Mouse (Mus musculus) kidney, embryonic 14.5 days (tissue): ENCODE measurements at regions not wholly inside any gene's neighbourhood (a gene's known extent, or its start where the extent isn't known, plus 50 kb on each side); places are given as distances from the start of the nearest gene placed in this dataset.

Source experiments
- ATAC-seq: fragments of 200-750 bp; cut with Nextera tagmentation; 2 replicates; pipeline ENCODE4 v1.8.0; 2017; ENCODE audit warnings: moderate number of reproducible peaks, mild to moderate bottlenecking, moderate TSS enrichment, moderate library complexity; ENCODE audit not compliant: low FRiP score, low TSS enrichment
- H3K27ac ChIP-seq: fragments of 300-500 bp; sonication (generic); 2 replicates; pipeline ENCODE4 v1.5.1; 2014; ENCODE audit warnings: low read depth, mild to moderate bottlenecking, low read length, moderate library complexity, mixed read lengths
- H3K27me3 ChIP-seq: fragments of 300-500 bp; sonication (generic); 2 replicates; pipeline ENCODE4 v1.6.1; 2014; ENCODE audit warnings: mild to moderate bottlenecking, low read length; ENCODE audit not compliant: control insufficient read depth, insufficient read depth
- H3K36me3 ChIP-seq: fragments of 300-500 bp; sonication (generic); 2 replicates; pipeline ENCODE4 v1.6.1; 2014; ENCODE audit warnings: low read length, mixed read lengths; ENCODE audit not compliant: control insufficient read depth, insufficient read depth
- H3K4me1 ChIP-seq: fragments of 300-500 bp; sonication (generic); 2 replicates; pipeline ENCODE4 v1.6.1; 2014; ENCODE audit warnings: low read length, mixed read lengths; ENCODE audit not compliant: control insufficient read depth, insufficient read depth
- H3K4me2 ChIP-seq: fragments of 300-500 bp; sonication (generic); replicated peaks from 2 replicates; pipeline ENCODE4 v1.6.1; 2014; ENCODE audit warnings: low read depth, mild to moderate bottlenecking, low read length
- H3K4me3 ChIP-seq: fragments of 300-500 bp; sonication (generic); 2 replicates; pipeline ENCODE4 v1.5.1; 2014; ENCODE audit warnings: mild to moderate bottlenecking, low read length
- H3K9ac ChIP-seq: fragments of 300-500 bp; sonication (generic); 2 replicates; pipeline ENCODE4 v1.6.1; 2014; ENCODE audit warnings: low read depth, mild to moderate bottlenecking, low read length, moderate library complexity
- H3K9me3 ChIP-seq: fragments of 300-500 bp; sonication (generic); 2 replicates; pipeline ENCODE4 v1.6.1; 2016; ENCODE audit warnings: low read length; ENCODE audit not compliant: control insufficient read depth
- WGBS: fragments of 180-500 bp; shearing (Covaris S2); extraction: QIAGEN DNeasy Blood & Tissue Kit; methylation state at CpG from one replicate; pipeline ENCODE4 v1.1.7; 2014; 5-methylcytosine and 5-hydroxymethylcytosine counted together

GRCm38 (mm10) chr2:179054441-179054840 lies 387.8 kb upstream of the Cdh4 start:
- H3K9me3 ChIP-seq = no peaks in the 10 kb centered on the region
- WGBS = 65% methylated on average over 8 of the region's 8 CpGs

DNA sequence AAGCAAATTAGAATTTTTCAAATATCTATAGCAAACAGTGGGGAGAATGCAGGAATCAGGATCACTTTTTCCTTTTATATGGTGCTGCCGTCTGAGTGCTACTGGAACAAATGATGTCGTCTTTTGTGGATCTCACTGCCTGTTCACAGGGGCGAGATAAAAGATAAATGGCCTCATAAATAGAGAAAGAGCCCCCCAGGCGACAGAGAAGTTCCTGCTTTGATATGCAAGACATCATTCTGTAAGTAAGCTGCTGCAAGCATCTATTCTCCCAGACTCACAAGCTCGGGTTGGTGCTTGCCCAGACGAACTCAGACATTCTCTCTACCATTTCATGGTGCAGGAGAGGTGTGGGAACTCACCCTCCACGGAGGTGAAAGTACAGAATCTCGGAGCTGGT lies 377.6 kb upstream of the Cdh4 start:
- Histone ChIP-seq H3K9me3 (no peaks in the 10 kb centered on the region), H3K9ac (no peak overlapping the region), H3K27ac (no peak overlapping the region), H3K36me3 (no peaks in the 10 kb centered on the region), H3K27me3 (no peaks in the 10 kb centered on the region), H3K4me2 (no peak overlapping the region), H3K4me3 (no peak overlapping the region), H3K4me1 (no peaks in the 10 kb centered on the region)
- ATAC-seq = no peak
- 26% methylated on average over 8 of the region's 8 CpGs for WGBS

More at GRCm38 (mm10) chr2:179054441-179054840, 387.8 kb upstream of the Cdh4 start:
- Histone ChIP-seq H3K27me3 (no peaks in the 10 kb centered on the region), H3K9ac (no peak overlapping the region), H3K27ac (no peak overlapping the region), H3K4me2 (no peak overlapping the region), H3K4me1 (no peaks in the 10 kb centered on the region), H3K36me3 (no peaks in the 10 kb centered on the region), H3K4me3 (no peak overlapping the region)
- ATAC-seq = no peak

GRCm38 (mm10) chr2:179069520-179069919 lies 372.7 kb upstream of the Cdh4 start:
- H3K4me3 ChIP-seq = no peak overlapping the region
- 42% methylated on average over 6 of the region's 6 CpGs for WGBS
- no peaks in the 10 kb centered on the region for H3K27me3 ChIP-seq
- H3K27ac ChIP-seq = no peak overlapping the region
- H3K9me3 ChIP-seq = no peaks in the 10 kb centered on the region
- no peak for ATAC-seq
- H3K4me2 ChIP-seq = no peak overlapping the region
- no peaks in the 10 kb centered on the region for H3K36me3 ChIP-seq
- H3K9ac ChIP-seq = no peak overlapping the region
- no peaks in the 10 kb centered on the region for H3K4me1 ChIP-seq

GRCm38 (mm10) chr2:179070346-179070745 lies 371.9 kb upstream of the Cdh4 start:
- 63% methylated on average over 1 of the region's 1 CpGs for WGBS
- Histone ChIP-seq H3K4me3 (no peak overlapping the region), H3K36me3 (no peaks in the 10 kb centered on the region), H3K9ac (no peak overlapping the region), H3K27ac (no peak overlapping the region), H3K27me3 (no peaks in the 10 kb centered on the region), H3K9me3 (no peaks in the 10 kb centered on the region), H3K4me1 (no peaks in the 10 kb centered on the region), H3K4me2 (no peak overlapping the region)
- ATAC-seq = no peak

DNA sequence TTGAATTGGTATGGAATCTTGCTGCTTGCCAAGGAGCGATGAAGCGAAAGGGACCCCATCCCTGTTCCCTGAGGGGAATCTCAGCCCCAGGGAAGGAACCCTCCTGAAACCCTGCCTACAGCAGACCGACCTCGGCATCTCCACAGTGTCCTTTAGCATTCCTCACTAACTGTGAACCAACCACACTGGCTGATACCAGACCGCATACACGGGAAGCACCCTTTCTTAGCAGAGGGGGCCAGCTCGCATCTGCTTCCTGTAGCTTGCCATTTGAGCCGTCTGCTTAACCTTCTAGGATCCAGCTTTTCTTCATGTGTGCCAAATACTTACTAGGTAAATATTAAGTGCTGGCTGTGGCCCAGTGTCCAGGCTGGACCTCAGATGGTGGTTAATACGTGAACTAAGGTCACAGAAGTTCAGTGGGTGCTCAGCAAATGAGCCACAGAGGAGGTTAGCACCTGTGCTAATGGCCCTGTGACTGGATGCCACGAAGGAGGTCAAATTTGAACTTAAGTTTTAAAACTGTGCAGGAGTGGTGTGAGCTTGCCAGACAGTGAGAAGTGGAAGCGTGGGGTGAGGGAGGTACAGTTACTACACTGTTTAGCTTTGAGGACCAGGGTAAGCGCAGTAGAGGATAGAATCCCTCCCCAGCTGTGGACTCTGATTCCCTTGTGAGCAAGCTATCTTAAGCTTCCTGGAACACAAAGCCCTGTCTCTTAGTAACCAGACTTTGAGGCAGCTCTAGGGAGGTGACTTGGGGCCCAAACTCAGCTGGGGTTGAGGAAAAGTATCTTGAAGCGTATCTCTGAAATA lies 361.6 kb upstream of the Cdh4 start:
- Histone ChIP-seq H3K4me1 (0 out of 2 replicates have a peak, but pooled peaks cover 10% of the 10 kb centered on the region), H3K9ac (no peak overlapping the region), H3K4me3 (no peak overlapping the region), H3K27me3 (no peaks in the 10 kb centered on the region), H3K27ac (no peak overlapping the region), H3K36me3 (no peaks in the 10 kb centered on the region), H3K9me3 (no peaks in the 10 kb centered on the region), H3K4me2 (no peak overlapping the region)
- peak; percentile 43; the same call in 1 of the 2 replicates for ATAC-seq
- 56% methylated on average over 13 of the region's 13 CpGs for WGBS

GRCm38 (mm10) chr2:179086915-179087314 lies 355.3 kb upstream of the Cdh4 start:
- H3K27me3 ChIP-seq = no peaks in the 10 kb centered on the region
- H3K9me3 ChIP-seq = no peaks in the 10 kb centered on the region
- no peaks in the 10 kb centered on the region for H3K36me3 ChIP-seq
- no peak overlapping the region for H3K4me3 ChIP-seq
- ATAC-seq = no peak
- H3K4me2 ChIP-seq = no peak overlapping the region
- no peak overlapping the region for H3K9ac ChIP-seq
- WGBS = 64% methylated on average over 9 of the region's 9 CpGs
- H3K4me1 ChIP-seq = peaks cover 7% of the 10 kb centered on the region
- H3K27ac ChIP-seq = no peak overlapping the region

GRCm38 (mm10) chr2:179091480-179091879 lies 350.8 kb upstream of the Cdh4 start:
- Histone ChIP-seq H3K36me3 (no peaks in the 10 kb centered on the region), H3K9me3 (no peaks in the 10 kb centered on the region), H3K4me1 (peaks cover 17% of the 10 kb centered on the region), H3K4me2 (no peak overlapping the region), H3K27ac (peak overlapping the region; percentile 31), H3K27me3 (no peaks in the 10 kb centered on the region), H3K9ac (no peak overlapping the region), H3K4me3 (no peak overlapping the region)
- ATAC-seq = peak; percentile 73
- WGBS = 23% methylated on average over 3 of the region's 3 CpGs

DNA sequence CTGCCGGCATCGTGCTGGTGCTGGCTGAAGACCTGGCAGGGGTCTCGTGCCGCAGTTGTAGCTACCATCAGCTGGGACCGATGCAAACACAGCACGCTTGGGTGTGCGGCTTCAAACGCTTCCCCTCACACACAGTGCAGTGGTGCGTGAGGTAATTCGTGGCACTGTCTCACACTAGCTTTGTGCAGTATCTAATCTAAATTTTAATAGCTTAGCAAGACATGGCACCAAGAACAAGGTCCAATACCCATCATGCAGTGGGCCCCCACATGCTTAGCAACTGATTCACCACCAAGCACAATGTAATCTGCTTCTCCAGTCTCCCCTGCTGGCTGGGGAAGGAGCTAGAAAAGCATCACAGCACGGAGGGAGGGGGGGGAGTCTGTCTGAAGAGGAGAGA lies 348.2 kb upstream of the Cdh4 start:
- Histone ChIP-seq H3K9me3 (no peaks in the 10 kb centered on the region), H3K27ac (no peak overlapping the region; the same call in 1 of the 2 replicates), H3K4me1 (peaks cover 21% of the 10 kb centered on the region), H3K4me3 (no peak overlapping the region), H3K9ac (no peak overlapping the region), H3K27me3 (no peaks in the 10 kb centered on the region), H3K4me2 (no peak overlapping the region; the same call in 1 of the 2 replicates), H3K36me3 (no peaks in the 10 kb centered on the region)
- WGBS = 48% methylated on average over 11 of the region's 11 CpGs
- ATAC-seq = peak; percentile 84

DNA sequence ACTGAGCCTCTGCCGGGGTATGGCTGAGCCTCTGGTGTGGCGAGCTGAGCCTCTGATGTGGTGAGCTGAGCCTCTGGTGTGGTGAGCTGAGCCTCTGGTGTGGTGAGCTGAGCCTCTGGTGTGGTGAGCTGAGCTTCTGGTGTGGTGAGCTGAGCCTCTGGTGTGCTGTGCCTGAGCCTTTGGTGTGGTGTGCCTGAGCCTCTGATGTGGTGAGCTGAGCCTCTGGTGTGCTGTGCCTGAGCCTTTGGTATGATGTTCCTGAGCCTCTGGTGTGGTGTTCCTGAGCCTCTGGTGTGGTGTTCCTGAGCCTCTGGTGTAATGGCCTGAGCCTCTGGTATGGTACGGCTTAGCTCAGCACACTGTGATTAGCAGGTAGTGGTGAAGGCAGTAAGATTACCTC lies 346.2 kb upstream of the Cdh4 start:
- Histone ChIP-seq H3K4me1 (peaks cover 20% of the 10 kb centered on the region), H3K4me3 (no peak overlapping the region), H3K4me2 (no peak overlapping the region), H3K9me3 (no peaks in the 10 kb centered on the region), H3K36me3 (no peaks in the 10 kb centered on the region), H3K27ac (no peak overlapping the region), H3K9ac (no peak overlapping the region), H3K27me3 (no peaks in the 10 kb centered on the region)
- WGBS = 93% methylated on average over 3 of the region's 3 CpGs
- ATAC-seq = no peak
